Mouse (Mus musculus) heart, embryonic 16.5 days (tissue): ENCODE results near the gene Mcm5. TPM values are rescaled to one million over a fixed set of nuclear protein-coding genes. Genes with fewer than 3 reads are reported as not detected.

Experiments
- ATAC-seq: fragments of 200-750 bp; cut with Nextera tagmentation; replicated peaks from 2 replicates; pipeline ENCODE4 v1.8.0; 2017; ENCODE audit warnings: moderate number of reproducible peaks; ENCODE audit not compliant: insufficient read depth, low FRiP score; ENCODE audit errors: extremely low read depth
- H3K27ac ChIP-seq: fragments of 300-500 bp; sonication (generic); 2 replicates; pipeline ENCODE4 v1.5.1; 2014; ENCODE audit warnings: mild to moderate bottlenecking, low read length, control low read depth, moderate library complexity
- H3K27me3 ChIP-seq: fragments of 300-500 bp; sonication (generic); 2 replicates; pipeline ENCODE4 v1.6.1; 2014; ENCODE audit warnings: low read length, mixed read lengths; ENCODE audit not compliant: control insufficient read depth, insufficient read depth
- H3K36me3 ChIP-seq: fragments of 300-500 bp; sonication (generic); 2 replicates; pipeline ENCODE4 v1.6.1; 2014; ENCODE audit not compliant: control insufficient read depth, insufficient read depth
- H3K4me1 ChIP-seq: fragments of 300-500 bp; sonication (generic); 2 replicates; pipeline ENCODE4 v1.6.1; 2014; ENCODE audit warnings: low read length, mixed read lengths; ENCODE audit not compliant: control insufficient read depth, insufficient read depth
- H3K4me2 ChIP-seq: fragments of 300-500 bp; sonication (generic); 2 replicates; pipeline ENCODE4 v1.6.1; 2014; ENCODE audit warnings: low read depth, mild to moderate bottlenecking, control low read depth, low read length
- H3K4me3 ChIP-seq: fragments of 300-500 bp; sonication (generic); 2 replicates; pipeline ENCODE4 v1.5.1; 2014; ENCODE audit warnings: mild to moderate bottlenecking, control low read depth, low read length
- H3K9ac ChIP-seq: fragments of 300-500 bp; sonication (generic); 2 replicates; pipeline ENCODE4 v1.6.1; 2014; ENCODE audit warnings: low read length, control low read depth
- H3K9me3 ChIP-seq: fragments of 300-500 bp; sonication (generic); replicated peaks from 2 replicates; pipeline ENCODE4 v1.6.1; 2016; ENCODE audit warnings: low read length; ENCODE audit not compliant: control insufficient read depth
- WGBS: fragments of 180-500 bp; shearing (Covaris S2); extraction: QIAGEN DNeasy Blood & Tissue Kit; methylation state at CpG from one replicate; pipeline ENCODE4 v1.1.7; 2014; 5-methylcytosine and 5-hydroxymethylcytosine counted together
- polyA plus RNA-seq: library from polyadenylated mRNA; unstranded; fragments of >200 nt; fragmentation: Nextera tagmentation; extraction: Ambion mirVana; gene quantifications from 2 replicates; pipeline ENCODE4 v1.2.1, GENCODE M21; 2015

Mcm5 gene
- polyA plus RNA-seq, 1 experiment from 2014 or later, result 87.9 TPM

DNA sequence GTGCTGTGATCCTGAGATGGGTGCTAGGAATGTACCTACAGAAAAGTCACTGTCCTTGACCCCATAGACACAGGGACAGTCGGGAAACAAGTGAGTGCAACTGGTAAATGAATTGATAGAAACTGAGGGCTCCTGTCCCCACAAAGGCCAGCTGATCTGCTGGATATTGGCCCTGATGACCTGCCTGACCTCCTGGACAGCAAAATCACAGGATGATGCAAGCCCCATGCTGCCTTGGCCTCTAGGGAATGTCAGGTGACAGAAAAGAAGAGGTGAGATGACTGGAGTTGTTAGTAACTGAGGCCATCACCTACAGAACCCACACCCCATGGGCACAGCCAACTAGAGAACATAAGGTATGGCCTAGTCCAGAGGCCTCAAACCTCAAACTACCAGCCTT lies 31.2 kb upstream of the Mcm5 start:
- Histone ChIP-seq H3K36me3 (no peaks in the 10 kb centered on the region), H3K9me3 (no peaks in the 10 kb centered on the region), H3K27ac (no peak overlapping the region), H3K4me2 (no peak overlapping the region), H3K27me3 (no peaks in the 10 kb centered on the region), H3K4me1 (no peaks in the 10 kb centered on the region), H3K9ac (no peak overlapping the region), H3K4me3 (no peak overlapping the region)
- no peak for ATAC-seq
- 77% methylated on average over 1 of the region's 1 CpGs for WGBS

DNA sequence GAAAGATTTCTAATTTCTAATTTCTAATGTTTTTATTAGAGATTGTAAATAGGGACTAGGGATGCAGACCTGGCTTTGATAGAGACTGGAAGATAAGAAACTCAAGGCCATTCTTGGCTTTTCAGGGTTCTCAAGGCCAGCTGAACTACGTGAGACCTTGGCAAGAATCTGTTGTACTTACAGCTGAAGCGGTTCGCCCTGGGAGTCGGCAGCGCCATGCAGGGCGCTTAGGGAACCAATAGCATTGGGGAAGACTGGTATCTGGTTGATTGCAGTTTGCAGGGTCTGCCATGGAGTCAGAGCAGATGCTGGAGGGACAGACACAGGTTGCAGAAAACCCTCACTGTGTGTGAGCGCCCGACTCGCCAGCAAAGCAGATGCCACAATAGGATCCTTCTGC lies 30.5 kb upstream of the Mcm5 start:
- Histone ChIP-seq H3K27ac (no peak overlapping the region), H3K4me2 (no peak overlapping the region), H3K4me1 (no peaks in the 10 kb centered on the region), H3K27me3 (no peaks in the 10 kb centered on the region), H3K4me3 (no peak overlapping the region), H3K36me3 (no peaks in the 10 kb centered on the region), H3K9ac (no peak overlapping the region), H3K9me3 (no peaks in the 10 kb centered on the region)
- WGBS, result 94% methylated on average over 9 of the region's 9 CpGs
- no peak for ATAC-seq

DNA sequence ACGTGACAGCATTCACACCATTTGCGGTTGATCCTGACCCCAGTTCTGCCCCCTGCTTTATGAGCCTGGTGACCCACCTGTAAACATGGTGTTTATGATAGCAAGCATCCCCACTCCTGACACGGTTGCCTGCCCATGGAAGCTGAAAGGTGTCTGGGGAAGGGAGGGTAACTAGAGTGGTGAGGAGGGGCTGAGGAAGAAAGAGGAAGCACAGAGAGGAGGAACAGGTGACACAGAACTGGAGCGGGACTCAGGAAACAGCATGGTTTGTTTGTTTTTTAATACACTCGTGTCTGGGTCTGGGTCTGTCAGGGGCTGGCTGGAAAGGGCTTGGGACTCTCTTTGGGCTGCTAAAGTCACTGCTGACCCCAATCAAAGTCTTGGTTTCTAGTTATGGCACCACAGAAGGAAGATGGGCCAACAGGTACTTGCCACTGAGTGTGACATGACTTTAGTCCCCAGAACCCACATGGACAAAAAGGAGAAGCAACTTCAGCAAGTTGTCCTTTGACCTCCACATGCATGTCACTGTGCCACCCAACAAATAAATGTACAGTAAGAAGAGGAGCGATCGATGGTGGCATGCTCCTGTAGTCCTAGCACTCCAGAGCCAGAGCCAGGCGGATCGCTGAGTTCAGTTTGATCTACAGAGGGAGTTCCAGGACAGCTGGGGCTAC lies 27.9 kb upstream of the Mcm5 start:
- H3K36me3 ChIP-seq, result no peaks in the 10 kb centered on the region
- H3K4me2 ChIP-seq, result no peak overlapping the region
- H3K9ac ChIP-seq, result no peak overlapping the region
- H3K4me1 ChIP-seq, result 0 out of 2 replicates have a peak, but pooled peaks cover 3% of the 10 kb centered on the region
- WGBS, result 70% methylated on average over 9 of the region's 9 CpGs
- H3K4me3 ChIP-seq, result no peak overlapping the region
- no peak for ATAC-seq
- no peaks in the 10 kb centered on the region for H3K27me3 ChIP-seq
- no peaks in the 10 kb centered on the region for H3K9me3 ChIP-seq
- no peak overlapping the region for H3K27ac ChIP-seq

DNA sequence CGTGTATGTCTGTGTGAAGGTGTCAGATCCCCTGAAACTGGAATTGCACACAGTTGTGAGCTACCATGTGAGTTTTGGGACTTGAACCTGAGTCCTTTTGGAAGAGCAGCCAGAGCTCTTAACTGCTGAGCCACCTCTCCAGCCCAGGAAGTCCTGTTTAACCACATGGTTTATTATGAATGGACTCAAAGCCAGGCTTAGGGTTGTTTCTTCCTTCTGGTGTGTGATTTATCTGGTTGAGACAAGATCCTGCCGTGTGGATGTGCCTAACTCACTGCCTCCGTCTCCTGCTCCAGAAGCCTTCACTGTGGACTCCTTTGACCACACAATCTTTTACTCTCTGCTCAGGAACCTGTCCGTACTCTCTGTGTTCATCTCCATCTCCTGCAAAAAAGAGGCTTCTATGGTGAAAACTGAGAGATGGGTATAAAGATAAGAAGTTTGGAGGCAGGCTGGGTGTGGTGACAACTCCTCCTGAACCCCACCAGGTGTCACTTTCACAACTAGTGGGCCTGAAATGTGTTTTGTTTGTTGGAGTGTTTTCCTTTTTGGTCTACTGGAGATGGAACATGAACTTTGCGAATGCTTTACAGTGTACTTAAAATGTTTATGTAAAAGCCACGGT lies 27.1 kb upstream of the Mcm5 start:
- H3K36me3 ChIP-seq, result no peaks in the 10 kb centered on the region
- WGBS, result 74% methylated on average over 6 of the region's 6 CpGs
- no peaks in the 10 kb centered on the region for H3K27me3 ChIP-seq
- H3K27ac ChIP-seq, result no peak overlapping the region
- no peak overlapping the region for H3K9ac ChIP-seq
- no peak for ATAC-seq
- H3K4me2 ChIP-seq, result no peak overlapping the region
- H3K9me3 ChIP-seq, result no peaks in the 10 kb centered on the region
- H3K4me1 ChIP-seq, result 0 out of 2 replicates have a peak, but pooled peaks cover 3% of the 10 kb centered on the region
- no peak overlapping the region for H3K4me3 ChIP-seq

DNA sequence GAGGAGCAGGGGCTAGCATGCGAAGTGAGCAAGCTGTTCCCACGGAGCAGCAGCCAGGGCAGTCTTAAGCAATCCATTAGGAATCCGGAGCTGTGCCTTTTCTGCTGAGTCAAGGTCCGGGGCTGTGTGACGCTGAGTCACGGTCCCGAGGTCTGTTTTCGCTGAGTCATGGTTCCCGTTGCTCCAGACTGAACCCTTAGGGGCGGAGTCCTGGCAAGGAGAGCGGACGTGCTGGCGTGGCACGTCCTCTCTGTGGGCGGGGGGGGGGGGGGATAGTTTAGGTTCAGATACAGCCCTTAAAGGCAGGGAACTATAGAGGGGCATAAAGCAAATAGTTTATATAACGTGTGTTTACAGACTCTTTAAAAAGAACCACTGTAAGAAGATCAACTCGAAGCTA lies 25.5 kb upstream of the Mcm5 start:
- peaks cover 6% of the 10 kb centered on the region for H3K4me1 ChIP-seq
- H3K9me3 ChIP-seq, result no peaks in the 10 kb centered on the region
- ATAC-seq, result peak; percentile 95
- H3K4me2 ChIP-seq, result peak overlapping the region; percentile 69
- H3K9ac ChIP-seq, result peak overlapping the region; percentile 51; the same call in 1 of the 2 replicates
- H3K27me3 ChIP-seq, result no peaks in the 10 kb centered on the region
- WGBS, result 4% methylated on average over 17 of the region's 17 CpGs
- H3K36me3 ChIP-seq, result no peaks in the 10 kb centered on the region
- H3K27ac ChIP-seq, result peak overlapping the region; percentile 37
- peak overlapping the region; percentile 45 for H3K4me3 ChIP-seq

DNA sequence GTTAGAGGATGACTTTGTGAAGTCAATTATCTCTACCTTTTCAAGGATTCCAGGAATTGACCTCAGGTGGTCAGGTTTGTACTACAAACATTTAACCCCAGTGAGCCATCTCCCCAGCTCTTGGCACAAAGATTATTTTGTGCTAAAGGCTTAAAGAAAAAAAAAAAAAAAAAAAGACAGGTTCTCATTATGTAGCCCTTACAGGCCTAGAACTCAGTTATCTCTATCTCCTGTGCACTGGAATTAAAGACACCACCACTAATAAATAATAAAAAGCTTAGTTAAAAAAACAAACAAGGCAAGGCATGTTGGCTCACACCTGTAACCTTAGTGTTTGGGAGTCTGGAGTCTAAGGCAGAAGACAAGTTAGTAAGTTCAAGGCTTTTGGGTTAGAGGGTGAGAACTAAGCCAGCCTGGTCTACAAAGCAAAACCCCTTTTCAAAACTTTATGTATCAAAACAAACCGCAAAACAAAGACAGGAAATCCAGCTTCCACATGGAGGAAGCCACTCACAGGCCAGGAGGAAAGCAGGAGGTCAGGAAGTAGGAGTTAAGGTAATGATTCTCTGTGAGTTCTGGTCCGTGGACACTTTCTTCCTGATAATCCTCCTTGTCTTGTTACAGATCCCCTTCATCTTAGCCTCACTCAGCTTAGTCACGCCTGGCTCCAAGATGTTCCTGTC lies 24.8 kb upstream of the Mcm5 start:
- peaks cover 12% of the 10 kb centered on the region for H3K4me1 ChIP-seq
- H3K9me3 ChIP-seq, result no peaks in the 10 kb centered on the region
- no peak overlapping the region for H3K9ac ChIP-seq
- H3K4me3 ChIP-seq, result no peak overlapping the region
- H3K27me3 ChIP-seq, result no peaks in the 10 kb centered on the region
- no peak for ATAC-seq
- peak overlapping the region; percentile 69 for H3K4me2 ChIP-seq
- no peaks in the 10 kb centered on the region for H3K36me3 ChIP-seq
- peak overlapping the region; percentile 68 for H3K27ac ChIP-seq
- 51% methylated on average over 3 of the region's 3 CpGs for WGBS

DNA sequence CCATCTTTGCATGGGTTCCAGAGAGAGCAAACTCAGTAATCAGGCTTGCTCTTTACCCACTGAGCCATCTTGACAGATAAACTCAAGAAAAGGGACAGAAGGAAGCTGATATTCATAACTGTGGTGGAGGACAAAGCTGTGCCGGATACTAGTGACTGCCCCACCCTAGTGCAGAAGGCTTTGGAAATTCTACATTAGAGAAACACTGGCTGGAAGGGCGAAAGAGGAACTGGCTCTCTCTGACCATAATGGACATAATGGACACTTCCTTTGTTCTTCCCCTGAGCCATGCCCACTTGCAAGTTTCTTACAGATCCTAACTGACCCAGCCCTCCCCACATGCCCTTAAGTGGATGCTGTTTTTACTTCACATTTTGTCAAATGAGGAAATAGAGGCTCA lies 23.4 kb upstream of the Mcm5 start:
- H3K4me3 ChIP-seq, result no peak overlapping the region
- H3K9me3 ChIP-seq, result no peaks in the 10 kb centered on the region
- peaks cover 14% of the 10 kb centered on the region for H3K4me1 ChIP-seq
- H3K36me3 ChIP-seq, result no peaks in the 10 kb centered on the region
- no peak overlapping the region for H3K27ac ChIP-seq
- no peak overlapping the region for H3K4me2 ChIP-seq
- 80% methylated on average over 2 of the region's 2 CpGs for WGBS
- ATAC-seq, result no peak
- H3K27me3 ChIP-seq, result no peaks in the 10 kb centered on the region
- H3K9ac ChIP-seq, result no peak overlapping the region

DNA sequence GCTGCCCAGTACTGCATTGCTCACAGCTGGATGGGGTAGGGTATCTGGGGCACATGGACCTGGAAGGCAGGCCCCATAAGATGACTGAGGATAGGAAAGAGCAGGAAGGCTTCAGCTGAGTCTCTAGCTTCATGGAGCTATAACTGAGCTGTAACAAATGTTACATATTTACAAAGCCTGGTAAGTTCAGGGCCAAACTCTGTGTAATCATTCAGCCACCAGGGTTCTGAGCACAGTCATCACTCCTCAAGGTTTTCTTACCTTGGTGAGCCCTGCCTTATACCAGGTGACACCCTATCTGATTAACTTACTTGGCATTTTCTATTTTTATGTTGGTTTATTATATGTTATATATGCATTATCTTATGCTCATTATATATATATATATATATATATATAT lies 22.2 kb upstream of the Mcm5 start:
- Histone ChIP-seq H3K9ac (no peak overlapping the region), H3K9me3 (no peaks in the 10 kb centered on the region), H3K4me3 (no peak overlapping the region), H3K4me1 (peaks cover 14% of the 10 kb centered on the region), H3K27ac (no peak overlapping the region), H3K36me3 (no peaks in the 10 kb centered on the region), H3K4me2 (no peak overlapping the region), H3K27me3 (no peaks in the 10 kb centered on the region)
- no peak for ATAC-seq
